ENCODE assay signal across 16 mouse cellular contexts in genomic region chr8:66729446-66729845, GRCm38 (mm10). TPM values are rescaled to one million over a fixed set of nuclear protein-coding genes. Genes with fewer than 3 reads are reported as not detected.
"Had no signal": no experiment of that assay in that cellular context is flagged by ENCODE, and none has a peak within 500 bp of the region (broad histone marks: within the 10 kb centered on the region; RNA-seq: fewer than 3 reads in every experiment).

No protein-coding gene starts in this region.

- H3K27ac ChIP-seq: kidney, embryonic 15.5 days; limb, embryonic 15.5 days; liver, embryonic 12.5 days; midbrain, embryonic 12.5 days; neural tube, embryonic 15.5 days had no signal

- H3K4me3 ChIP-seq: kidney, embryonic 15.5 days; limb, embryonic 15.5 days; liver, embryonic 12.5 days; midbrain, embryonic 12.5 days; myocyte; neural tube, embryonic 15.5 days had no signal

- H3K9ac ChIP-seq: kidney, embryonic 15.5 days; limb, embryonic 15.5 days; liver, embryonic 12.5 days; lung, embryonic 14.5 days; midbrain, embryonic 12.5 days; neural tube, embryonic 15.5 days had no signal

- H3K4me1 ChIP-seq: kidney, embryonic 15.5 days; limb, embryonic 15.5 days; liver, embryonic 12.5 days; neural tube, embryonic 15.5 days had no signal

- H3K4me2 ChIP-seq: kidney, embryonic 15.5 days; limb, embryonic 15.5 days; liver, embryonic 12.5 days; lung, embryonic 14.5 days; midbrain, embryonic 12.5 days; neural tube, embryonic 15.5 days had no signal

- H3K9me3 ChIP-seq: kidney, embryonic 15.5 days; limb, embryonic 15.5 days; liver, embryonic 12.5 days; midbrain, embryonic 12.5 days; neural tube, embryonic 15.5 days had no signal

- H3K27me3 ChIP-seq: kidney, embryonic 15.5 days; limb, embryonic 15.5 days; liver, embryonic 12.5 days; midbrain, embryonic 12.5 days; neural tube, embryonic 15.5 days had no signal

- H3K36me3 ChIP-seq: kidney, embryonic 15.5 days; limb, embryonic 15.5 days; liver, embryonic 12.5 days; midbrain, embryonic 12.5 days; neural tube, embryonic 15.5 days had no signal

- DNase-seq: kidney, postnatal 14 days; lung, embryonic 14.5 days; lung, postnatal 10 days; lung, postnatal 4 days; right cerebral cortex, adult 18-20 months; right cerebral cortex, postnatal 25 days; thymus, postnatal 4 days had no signal

- ATAC-seq: liver, embryonic 12.5 days had no signal

RNA-seq across cellular contexts. Expression of gene Npy1r, which starts 32.5 kb away (rescaled TPM):
- polyA plus RNA-seq: myocyte had no signal

RNA-seq across cellular contexts. Expression of gene Npy5r, which starts 41.5 kb away (rescaled TPM):
- polyA plus RNA-seq: kidney, embryonic 15.5 days; large intestine, adult 2 months; liver, embryonic 12.5 days; liver, embryonic 16.5 days; myocyte; small intestine, adult 2 months had no signal
